Mouse (Mus musculus): ENCODE results near the gene Rps6kc1. TPM values are rescaled to one million over a fixed set of nuclear protein-coding genes. Genes with fewer than 3 reads are reported as not detected.
A peak's percentile ranks its signal among the peaks of the same experiment; 100 is the strongest.

Gene Rps6kc1
- polyA plus RNA-seq, 1 experiment from 2014 or later: 8.8 TPM

DNA sequence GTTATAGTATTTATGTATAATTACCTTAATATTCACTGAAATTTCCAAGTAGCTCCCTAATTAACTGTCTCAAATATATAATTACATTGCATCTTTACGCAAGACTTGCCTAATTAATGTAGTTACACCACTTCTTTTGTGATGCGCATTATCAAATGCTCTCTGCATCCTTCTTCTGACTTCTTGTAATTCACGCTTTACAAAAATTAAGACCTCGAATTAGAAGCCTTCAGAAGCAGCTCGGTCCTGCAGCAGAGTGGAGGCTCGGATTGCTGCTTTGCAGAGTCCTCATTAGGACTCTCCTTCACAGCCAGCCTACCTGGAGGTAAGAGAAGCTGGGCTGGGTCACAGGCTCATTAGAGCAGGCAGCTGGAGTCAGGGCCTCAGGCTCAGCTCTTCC, 197.7 kb downstream of the Rps6kc1 start:
- Histone ChIP-seq H3K9ac (no peak overlapping the region), H3K9me3 (replicated peaks) (no peaks in the 10 kb centered on the region), H3K27ac (no peak overlapping the region), H3K4me3 (no peak overlapping the region), H3K36me3 (no peaks in the 10 kb centered on the region), H3K27me3 (no peaks in the 10 kb centered on the region), H3K4me1 (replicated peaks) (no peaks in the 10 kb centered on the region), H3K4me2 (no peak overlapping the region)
- 80% methylated on average over 6 of the region's 6 CpGs for WGBS
- no peak for ATAC-seq (replicated peaks; ENCODE audit: insufficient number of reproducible peaks, insufficient read depth, low FRiP score, low read depth)

GRCm38 (mm10) chr1:190697576-190697975, 214.0 kb downstream of the Rps6kc1 start:
- Histone ChIP-seq H3K36me3 (no peaks in the 10 kb centered on the region), H3K4me3 (no peak overlapping the region), H3K4me2 (no peak overlapping the region), H3K27me3 (no peaks in the 10 kb centered on the region), H3K9ac (no peak overlapping the region), H3K9me3 (replicated peaks) (no peaks in the 10 kb centered on the region), H3K27ac (no peak overlapping the region), H3K4me1 (replicated peaks) (peaks cover 9% of the 10 kb centered on the region)
- no peak for ATAC-seq (replicated peaks; ENCODE audit: insufficient number of reproducible peaks, insufficient read depth, low FRiP score, low read depth)
- 35% methylated on average over 6 of the region's 6 CpGs for WGBS

GRCm38 (mm10) chr1:190695589-190695988, 216.0 kb downstream of the Rps6kc1 start:
- H3K4me2 ChIP-seq: no peak overlapping the region
- WGBS: 68% methylated on average over 11 of the region's 11 CpGs
- H3K27me3 ChIP-seq: no peaks in the 10 kb centered on the region
- H3K4me3 ChIP-seq: no peak overlapping the region
- no peak overlapping the region for H3K27ac ChIP-seq
- no peaks in the 10 kb centered on the region for H3K36me3 ChIP-seq
- ATAC-seq (replicated peaks; ENCODE audit: insufficient number of reproducible peaks, insufficient read depth, low FRiP score, low read depth): no peak
- no peaks in the 10 kb centered on the region for H3K9me3 ChIP-seq (replicated peaks)
- peaks cover 11% of the 10 kb centered on the region for H3K4me1 ChIP-seq (replicated peaks)
- H3K9ac ChIP-seq: no peak overlapping the region

- H3K9me3 ChIP-seq (replicated peaks): no peaks in the 10 kb centered on the region
- H3K27me3 ChIP-seq: no peaks in the 10 kb centered on the region
- 65% methylated on average over 29 of the region's 29 CpGs for WGBS
- H3K36me3 ChIP-seq: no peaks in the 10 kb centered on the region
- no peak for ATAC-seq (replicated peaks; ENCODE audit: insufficient number of reproducible peaks, insufficient read depth, low FRiP score, low read depth)
- no peak overlapping the region for H3K4me3 ChIP-seq
- H3K4me2 ChIP-seq: peak overlapping the region; percentile 12; the same call in 1 of the 2 replicates
- no peak overlapping the region for H3K27ac ChIP-seq
- peaks cover 11% of the 10 kb centered on the region for H3K4me1 ChIP-seq (replicated peaks)
- no peak overlapping the region for H3K9ac ChIP-seq
Measured at GRCm38 (mm10) chr1:190690528-190691262, 220.9 kb downstream of the Rps6kc1 start.

DNA sequence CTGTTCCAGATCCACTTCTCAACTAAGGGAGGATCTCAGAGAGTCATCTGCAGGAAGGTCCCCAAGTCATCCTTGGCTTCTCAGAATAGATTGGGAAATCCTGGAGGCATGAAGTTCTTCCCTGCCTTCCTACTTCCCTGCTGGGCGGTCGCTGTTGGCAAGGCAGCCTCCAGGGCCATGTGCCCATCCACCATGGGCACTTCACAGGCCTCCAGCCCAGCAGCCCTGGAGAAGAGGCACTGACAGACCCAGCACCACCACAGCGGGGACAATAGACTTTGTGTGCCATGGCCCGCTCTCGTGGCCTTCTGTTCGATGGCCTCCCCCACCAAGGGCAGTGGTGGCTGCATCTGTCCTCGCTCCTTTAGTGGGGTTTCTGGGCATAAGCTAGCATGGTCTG, 228.5 kb downstream of the Rps6kc1 start:
- 93% methylated on average over 7 of the region's 7 CpGs for WGBS

DNA sequence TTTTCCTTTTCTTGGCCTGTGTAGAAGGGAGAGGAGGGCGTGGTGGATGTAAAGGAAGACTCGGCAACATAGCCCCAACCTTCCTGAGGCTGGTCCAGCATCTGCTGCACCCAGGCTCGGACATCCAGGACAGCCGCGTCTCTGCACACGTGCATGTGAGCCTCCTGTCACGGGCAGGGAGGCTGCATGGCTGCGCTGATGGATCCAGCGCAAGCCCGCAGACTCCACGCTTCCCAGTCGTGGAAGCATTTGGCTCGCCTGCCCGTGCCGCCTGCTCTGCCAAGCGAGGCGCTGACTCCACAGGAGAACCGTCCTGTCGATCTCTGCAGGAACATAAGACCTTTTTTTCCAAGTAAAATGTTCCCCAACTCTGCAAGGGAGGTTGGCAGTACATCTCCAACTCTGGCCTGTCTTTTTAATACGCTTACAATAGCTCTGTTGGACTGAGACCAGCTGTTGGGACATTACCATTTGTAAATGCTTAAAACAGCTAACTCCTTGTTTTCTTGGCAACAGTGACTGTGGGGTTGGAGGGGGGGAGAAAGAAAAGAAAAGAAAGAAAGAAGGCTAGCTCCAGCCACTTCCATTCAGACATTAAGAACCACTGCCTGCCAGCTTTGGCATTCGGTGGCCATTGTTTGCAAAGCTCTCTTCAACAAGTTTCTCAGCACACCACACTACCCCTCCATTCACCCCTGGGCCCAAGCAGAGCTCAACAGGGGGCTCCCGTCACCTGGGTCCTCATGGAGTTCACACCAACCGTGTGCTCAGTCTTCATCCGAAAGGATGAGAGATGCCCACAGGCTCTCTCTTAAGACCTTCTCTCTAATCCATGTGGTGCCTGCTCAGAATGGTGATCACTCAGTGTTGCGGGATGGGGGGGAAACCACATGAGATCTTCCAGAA, 229.3 kb downstream of the Rps6kc1 start:
- H3K4me3 ChIP-seq: no peak overlapping the region
- H3K4me1 ChIP-seq (replicated peaks): 0 out of 2 replicates have a peak, but pooled peaks cover 3% of the 10 kb centered on the region
- H3K9ac ChIP-seq: no peak overlapping the region
- no peaks in the 10 kb centered on the region for H3K36me3 ChIP-seq
- no peaks in the 10 kb centered on the region for H3K9me3 ChIP-seq (replicated peaks)
- WGBS: 71% methylated on average over 25 of the region's 25 CpGs
- H3K27me3 ChIP-seq: no peaks in the 10 kb centered on the region
- ATAC-seq (replicated peaks; ENCODE audit: insufficient number of reproducible peaks, insufficient read depth, low FRiP score, low read depth): no peak
- H3K27ac ChIP-seq: no peak overlapping the region
- H3K4me2 ChIP-seq: 0 out of 2 replicates have a peak overlapping the region, but pooled peaks have one; percentile 0

More for the DNA sequence above, 228.5 kb downstream of the Rps6kc1 start:
- Histone ChIP-seq H3K27ac (no peak overlapping the region), H3K4me3 (no peak overlapping the region), H3K36me3 (no peaks in the 10 kb centered on the region), H3K9me3 (replicated peaks) (no peaks in the 10 kb centered on the region), H3K4me1 (replicated peaks) (0 out of 2 replicates have a peak, but pooled peaks cover 3% of the 10 kb centered on the region), H3K9ac (no peak overlapping the region), H3K4me2 (no peak overlapping the region), H3K27me3 (no peaks in the 10 kb centered on the region)
- no peak for ATAC-seq (replicated peaks; ENCODE audit: insufficient number of reproducible peaks, insufficient read depth, low FRiP score, low read depth)

GRCm38 (mm10) chr1:190675455-190675854, 236.1 kb downstream of the Rps6kc1 start:
- H3K4me1 ChIP-seq (replicated peaks): 0 out of 2 replicates have a peak, but pooled peaks cover 3% of the 10 kb centered on the region
- no peak overlapping the region for H3K4me3 ChIP-seq
- no peaks in the 10 kb centered on the region for H3K9me3 ChIP-seq (replicated peaks)
- no peak overlapping the region for H3K27ac ChIP-seq
- 78% methylated on average over 3 of the region's 3 CpGs for WGBS
- H3K9ac ChIP-seq: no peak overlapping the region
- H3K4me2 ChIP-seq: no peak overlapping the region
- H3K27me3 ChIP-seq: no peaks in the 10 kb centered on the region
- ATAC-seq (replicated peaks; ENCODE audit: insufficient number of reproducible peaks, insufficient read depth, low FRiP score, low read depth): no peak
- H3K36me3 ChIP-seq: no peaks in the 10 kb centered on the region

DNA sequence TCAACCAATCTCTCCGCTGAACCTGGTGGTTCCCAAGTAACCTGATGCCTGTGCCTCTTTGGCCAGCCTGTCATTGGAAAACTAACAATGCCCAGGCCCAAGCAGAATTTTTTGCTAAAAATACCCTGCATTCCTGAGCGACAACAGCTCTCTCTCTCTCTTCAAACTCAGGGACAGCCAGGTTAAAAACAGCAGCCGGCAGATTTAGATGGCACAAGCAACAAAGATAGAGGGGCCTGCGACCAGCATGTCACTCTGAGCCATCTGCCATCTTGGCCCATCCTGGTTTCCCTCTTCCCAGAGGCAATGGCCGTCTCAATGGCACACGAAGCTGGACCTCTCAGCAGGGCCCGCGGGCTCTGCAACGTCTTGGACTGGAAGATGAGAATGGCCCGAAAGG, 242.5 kb downstream of the Rps6kc1 start:
- H3K27me3 ChIP-seq: no peaks in the 10 kb centered on the region
- no peaks in the 10 kb centered on the region for H3K9me3 ChIP-seq (replicated peaks)
- H3K27ac ChIP-seq: peak overlapping the region; percentile 84
- H3K4me3 ChIP-seq: no peak overlapping the region
- no peak overlapping the region for H3K4me2 ChIP-seq
- peaks cover 21% of the 10 kb centered on the region for H3K4me1 ChIP-seq (replicated peaks)
- no peaks in the 10 kb centered on the region for H3K36me3 ChIP-seq
- peak; percentile 68; the same call in 1 of the 2 replicates for ATAC-seq (replicated peaks; ENCODE audit: insufficient number of reproducible peaks, insufficient read depth, low FRiP score, low read depth)
- no peak overlapping the region for H3K9ac ChIP-seq
- 52% methylated on average over 10 of the region's 10 CpGs for WGBS

- no peaks in the 10 kb centered on the region for H3K27me3 ChIP-seq
- ATAC-seq (replicated peaks; ENCODE audit: insufficient number of reproducible peaks, insufficient read depth, low FRiP score, low read depth): no peak
- H3K27ac ChIP-seq: no peak overlapping the region
- no peak overlapping the region for H3K4me2 ChIP-seq
- H3K36me3 ChIP-seq: no peaks in the 10 kb centered on the region
- no peak overlapping the region for H3K9ac ChIP-seq
- peaks cover 21% of the 10 kb centered on the region for H3K4me1 ChIP-seq (replicated peaks)
- H3K4me3 ChIP-seq: no peak overlapping the region
- H3K9me3 ChIP-seq (replicated peaks): no peaks in the 10 kb centered on the region
- WGBS: 92% methylated on average over 11 of the region's 11 CpGs
Measured at GRCm38 (mm10) chr1:190667821-190668220, 243.7 kb downstream of the Rps6kc1 start.

DNA sequence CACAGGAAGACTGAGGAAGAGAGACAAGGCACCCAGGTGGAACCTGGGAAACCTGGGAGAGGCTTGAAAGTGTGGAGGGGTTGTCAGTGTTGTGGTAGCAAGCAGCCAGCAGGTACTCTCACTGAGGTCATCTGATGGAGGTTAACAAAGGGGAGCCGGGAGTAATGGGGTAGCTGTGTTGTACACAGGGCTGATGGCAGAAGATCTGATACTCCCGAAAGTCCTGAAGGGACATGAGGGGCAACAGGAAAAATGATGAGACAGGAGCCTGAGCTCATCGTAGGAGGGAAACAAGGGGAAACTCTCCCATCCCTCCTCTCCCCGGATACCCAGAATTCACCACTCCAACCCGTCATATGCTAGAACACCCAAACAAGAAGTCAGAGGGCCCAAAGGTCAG, 244.2 kb downstream of the Rps6kc1 start:
- no peaks in the 10 kb centered on the region for H3K36me3 ChIP-seq
- ATAC-seq (replicated peaks; ENCODE audit: insufficient number of reproducible peaks, insufficient read depth, low FRiP score, low read depth): no peak
- no peak overlapping the region for H3K27ac ChIP-seq
- no peak overlapping the region for H3K4me3 ChIP-seq
- H3K27me3 ChIP-seq: no peaks in the 10 kb centered on the region
- H3K4me1 ChIP-seq (replicated peaks): peaks cover 21% of the 10 kb centered on the region
- H3K9ac ChIP-seq: no peak overlapping the region
- 80% methylated on average over 5 of the region's 5 CpGs for WGBS
- H3K4me2 ChIP-seq: no peak overlapping the region
- H3K9me3 ChIP-seq (replicated peaks): no peaks in the 10 kb centered on the region

- Histone ChIP-seq H3K4me2 (no peak overlapping the region), H3K9ac (no peak overlapping the region), H3K4me3 (no peak overlapping the region), H3K27ac (no peak overlapping the region), H3K27me3 (no peaks in the 10 kb centered on the region), H3K4me1 (replicated peaks) (peaks cover 34% of the 10 kb centered on the region), H3K9me3 (replicated peaks) (no peaks in the 10 kb centered on the region), H3K36me3 (no peaks in the 10 kb centered on the region)
- 92% methylated on average over 8 of the region's 8 CpGs for WGBS
- ATAC-seq (replicated peaks; ENCODE audit: insufficient number of reproducible peaks, insufficient read depth, low FRiP score, low read depth): no peak
Measured at GRCm38 (mm10) chr1:190665490-190665875, 246.1 kb downstream of the Rps6kc1 start.
